In genomic region chr17:30225030-30225740, GRCm38 (mm10) we compare ENCODE assay signal across 13 mouse cellular contexts.
DNase-seq lines count a peak whose midpoint lies in the region; ATAC-seq lines count a peak whose summit lies in the region.
"Had no signal": no experiment of that assay in that cellular context is flagged by ENCODE, and none has a peak within 500 bp of the region (broad histone marks: within the 10 kb centered on the region; RNA-seq: fewer than 3 reads in every experiment).

No protein-coding gene starts in this region.

- H3K36me3 ChIP-seq in kidney, embryonic 16.5 days (ENCODE audit: insufficient read depth, low read length): no peaks in the 10 kb centered on the region
- no peaks in the 10 kb centered on the region for H3K36me3 ChIP-seq in kidney, embryonic 15.5 days
- 0 out of 2 replicates have a peak, but pooled peaks cover 5% of the 10 kb centered on the region for H3K36me3 ChIP-seq in embryonic facial prominence, embryonic 13.5 days
- no peaks in the 10 kb centered on the region for H3K36me3 ChIP-seq in hindbrain, embryonic 16.5 days (ENCODE audit: control insufficient read depth, insufficient read depth, low read length)
- no peaks in the 10 kb centered on the region for H3K36me3 ChIP-seq in midbrain, embryonic 15.5 days (replicated peaks)

- no peak overlapping the region for H3K4me2 ChIP-seq in kidney, embryonic 16.5 days (replicated peaks; ENCODE audit: low read depth, low read length)
- H3K4me2 ChIP-seq in kidney, embryonic 15.5 days: no peak overlapping the region
- H3K4me2 ChIP-seq in embryonic facial prominence, embryonic 13.5 days: no peak overlapping the region
- no peak overlapping the region for H3K4me2 ChIP-seq in hindbrain, embryonic 16.5 days (ENCODE audit: low read length)
- no peak overlapping the region for H3K4me2 ChIP-seq in midbrain, embryonic 15.5 days

- H3K27me3 ChIP-seq in kidney, embryonic 16.5 days (ENCODE audit: insufficient read depth, low read length): no peaks in the 10 kb centered on the region
- H3K27me3 ChIP-seq in kidney, embryonic 15.5 days: no peaks in the 10 kb centered on the region
- no peaks in the 10 kb centered on the region for H3K27me3 ChIP-seq in embryonic facial prominence, embryonic 13.5 days
- no peaks in the 10 kb centered on the region for H3K27me3 ChIP-seq in hindbrain, embryonic 16.5 days (replicated peaks; ENCODE audit: control insufficient read depth, insufficient read depth, low read length)
- no peaks in the 10 kb centered on the region for H3K27me3 ChIP-seq in midbrain, embryonic 15.5 days (replicated peaks)

- ATAC-seq in kidney, embryonic 16.5 days (ENCODE audit: low FRiP score, low TSS enrichment): 0 out of 2 replicates have a peak, but pooled peaks have one; percentile 21
- ATAC-seq in kidney, embryonic 15.5 days (replicated peaks; ENCODE audit: low FRiP score): no peak
- no peak for ATAC-seq in embryonic facial prominence, embryonic 13.5 days (ENCODE audit: insufficient number of reproducible peaks, insufficient read depth, low FRiP score, low TSS enrichment, low read depth)
- ATAC-seq in hindbrain, embryonic 16.5 days: peak; percentile 50
- peak; percentile 44 for ATAC-seq in midbrain, embryonic 15.5 days (replicated peaks)
- ATAC-seq in cerebellum, adult (ENCODE audit: insufficient number of reproducible peaks, low FRiP score, low TSS enrichment): no peak

- no peak overlapping the region for H3K4me3 ChIP-seq in kidney, embryonic 16.5 days (ENCODE audit: low read length)
- H3K4me3 ChIP-seq in kidney, embryonic 15.5 days (replicated peaks): no peak overlapping the region
- no peak overlapping the region for H3K4me3 ChIP-seq in embryonic facial prominence, embryonic 13.5 days
- no peak overlapping the region for H3K4me3 ChIP-seq in hindbrain, embryonic 16.5 days (ENCODE audit: low read length)
- H3K4me3 ChIP-seq in midbrain, embryonic 15.5 days: no peak overlapping the region

- no peak overlapping the region for H3K27ac ChIP-seq in kidney, embryonic 16.5 days (ENCODE audit: low read length)
- no peak overlapping the region for H3K27ac ChIP-seq in kidney, embryonic 15.5 days
- peak overlapping the region; percentile 33; the same call in 1 of the 2 replicates for H3K27ac ChIP-seq in embryonic facial prominence, embryonic 13.5 days
- H3K27ac ChIP-seq in hindbrain, embryonic 16.5 days (ENCODE audit: low read depth, low read length): peak overlapping the region; percentile 20; the same call in 1 of the 2 replicates
- H3K27ac ChIP-seq in midbrain, embryonic 15.5 days: peak overlapping the region; percentile 55
- H3K27ac ChIP-seq: liver, embryonic 14.5 days had no signal

- DNase-seq in adrenal gland, adult 8-10 months: no peak
- no peak for DNase-seq in testis, postnatal 14 days (ENCODE audit: low spot score)
- DNase-seq: adrenal gland, postnatal 36 days; cerebellum, adult 8-10 months; kidney, adult 18-20 months; layer of hippocampus, postnatal 36 days had no signal

- H3K9me3 ChIP-seq in kidney, embryonic 16.5 days (ENCODE audit: low read length): no peaks in the 10 kb centered on the region
- no peaks in the 10 kb centered on the region for H3K9me3 ChIP-seq in kidney, embryonic 15.5 days (replicated peaks)
- no peaks in the 10 kb centered on the region for H3K9me3 ChIP-seq in embryonic facial prominence, embryonic 13.5 days
- no peaks in the 10 kb centered on the region for H3K9me3 ChIP-seq in hindbrain, embryonic 16.5 days (ENCODE audit: control insufficient read depth, low read length)
- H3K9me3 ChIP-seq in midbrain, embryonic 15.5 days: no peaks in the 10 kb centered on the region

- peaks cover 17% of the 10 kb centered on the region for H3K4me1 ChIP-seq in kidney, embryonic 16.5 days (ENCODE audit: insufficient read depth, low read length)
- H3K4me1 ChIP-seq in kidney, embryonic 15.5 days: peaks cover 30% of the 10 kb centered on the region
- H3K4me1 ChIP-seq in embryonic facial prominence, embryonic 13.5 days: peaks cover 41% of the 10 kb centered on the region
- H3K4me1 ChIP-seq in hindbrain, embryonic 16.5 days (ENCODE audit: control insufficient read depth, insufficient read depth, low read depth, low read length): peaks cover 27% of the 10 kb centered on the region
- peaks cover 51% of the 10 kb centered on the region for H3K4me1 ChIP-seq in midbrain, embryonic 15.5 days

- 61% methylated on average over 5 of the region's 5 CpGs for WGBS in kidney, embryonic 16.5 days
- WGBS in kidney, embryonic 15.5 days: 59% methylated on average over 5 of the region's 5 CpGs
- WGBS in embryonic facial prominence, embryonic 13.5 days: 37% methylated on average over 5 of the region's 5 CpGs
- WGBS in hindbrain, embryonic 16.5 days: 37% methylated on average over 5 of the region's 5 CpGs
- 21% methylated on average over 5 of the region's 5 CpGs for whole genome bisulfite sequencing in midbrain, embryonic 15.5 days

- H3K9ac ChIP-seq in kidney, embryonic 16.5 days (replicated peaks; ENCODE audit: low read length): no peak overlapping the region
- H3K9ac ChIP-seq in kidney, embryonic 15.5 days: no peak overlapping the region
- H3K9ac ChIP-seq in embryonic facial prominence, embryonic 13.5 days: no peak overlapping the region; the same call in 1 of the 2 replicates
- peak overlapping the region; percentile 14; the same call in 1 of the 2 replicates for H3K9ac ChIP-seq in hindbrain, embryonic 16.5 days (ENCODE audit: low read depth, low read length)
- no peak overlapping the region for H3K9ac ChIP-seq in midbrain, embryonic 15.5 days
- H3K9ac ChIP-seq: liver, embryonic 14.5 days had no signal

Comparison
In these comparisons a context has a peak if more than half of its experiments do, and no peak if none do; other contexts are left out.
1. ATAC-seq: peak in kidney, embryonic 16.5 days (single experiment), hindbrain, embryonic 16.5 days (single experiment) and midbrain, embryonic 15.5 days (single experiment); none in kidney, embryonic 15.5 days (single experiment), embryonic facial prominence, embryonic 13.5 days (single experiment) and cerebellum, adult (single experiment).
2. H3K27ac ChIP-seq: peak in embryonic facial prominence, embryonic 13.5 days (single experiment), hindbrain, embryonic 16.5 days (single experiment) and midbrain, embryonic 15.5 days (single experiment); none in kidney, embryonic 16.5 days (single experiment) and kidney, embryonic 15.5 days (single experiment).